Mouse (Mus musculus) bone marrow macrophage, adult 2 months (primary cell): ENCODE data around the gene Pgbd5.

ENCODE experiments used
- CTCF ChIP-seq: IDR thresholded peaks from 2 replicates; pipeline ENCODE4 v1.5.1; 2012; ENCODE audit warnings: low read depth, mild to moderate bottlenecking, low read length, moderate library complexity
- POLR2A ChIP-seq: IDR thresholded peaks from 2 replicates; pipeline ENCODE4 v1.6.1; 2012; ENCODE audit warnings: mild to moderate bottlenecking, low read depth, low read length, borderline replicate concordance

DNA sequence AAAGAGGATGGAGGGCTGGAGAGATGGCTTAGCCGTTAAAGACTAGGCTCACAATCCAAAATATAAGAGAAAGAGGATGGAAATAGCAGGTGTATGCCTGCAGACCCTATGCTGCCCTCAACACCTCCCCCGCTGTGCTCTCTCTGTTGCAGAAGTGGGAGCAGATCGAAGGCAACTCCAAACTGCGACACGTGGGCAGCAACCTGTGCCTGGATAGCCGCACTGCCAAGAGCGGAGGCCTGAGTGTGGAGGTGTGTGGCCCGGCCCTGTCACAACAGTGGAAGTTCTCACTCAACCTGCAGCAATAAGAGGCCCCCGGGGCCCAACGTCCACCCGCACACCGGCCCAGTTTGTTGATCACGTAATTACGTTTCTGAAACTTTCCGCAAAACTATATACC, 96.3 kb downstream of the Pgbd5 start:
- TF ChIP-seq CTCF (no peak), POLR2A (no peak)
